Mouse (Mus musculus): ENCODE results near the gene Ccdc34.

- TF ChIP-seq CHD2 (IDR thresholded peaks at IDR 0.05; ENCODE audit: low read depth, low read length) (no peak), ZC3H11A (IDR thresholded peaks at IDR 0.05; ENCODE audit: borderline replicate concordance, low read depth, low read length) (no peak)
Measured at GRCm38 (mm10) chr2:110004668-110005067, 12.9 kb upstream of the Ccdc34 start.
